Mouse (Mus musculus): ENCODE data around the gene Rps8. TPM values are rescaled to one million over a fixed set of nuclear protein-coding genes. Genes with fewer than 3 reads are reported as not detected.

The Rps8 gene
- polyA plus RNA-seq, 1 experiment: 258 TPM

DNA sequence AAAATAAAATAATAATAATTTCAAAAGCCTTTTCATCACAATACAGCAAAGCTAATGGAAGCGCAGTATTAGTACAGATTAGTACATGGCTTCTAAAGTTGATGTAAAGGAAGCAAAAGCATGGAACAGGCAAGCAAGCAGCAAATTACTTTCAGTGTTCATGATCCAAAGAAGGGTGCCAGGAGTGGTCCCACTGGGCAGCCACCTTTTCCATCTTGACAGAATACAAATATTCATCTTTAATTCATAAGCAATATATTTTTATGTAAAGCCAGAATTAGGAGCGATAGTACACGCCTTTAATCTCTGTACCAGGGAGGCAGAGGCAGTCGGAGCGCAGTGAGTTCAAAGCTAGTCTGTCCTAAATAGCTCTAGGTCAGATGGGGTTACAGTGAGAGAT is 36.4 kb downstream of the Rps8 start:
- WGBS: 75% methylated on average over 5 of the region's 5 CpGs
- Histone ChIP-seq H3K27me3 (ENCODE audit: control insufficient read depth, insufficient read depth, low read length) (no peaks in the 10 kb centered on the region), H3K27ac (ENCODE audit: insufficient read depth, low read depth, low read length) (peak overlapping the region; percentile 78; the same call in 1 of the 2 replicates), H3K4me3 (ENCODE audit: low read depth, low read length) (no peak overlapping the region), H3K4me1 (ENCODE audit: control insufficient read depth, insufficient read depth, insufficient read length, low read length) (peaks cover 14% of the 10 kb centered on the region), H3K36me3 (ENCODE audit: control insufficient read depth, insufficient read depth, low read length) (no peaks in the 10 kb centered on the region)
- TF ChIP-seq POLR2A (IDR thresholded peaks at IDR 0.05; ENCODE audit: low read depth, low read length): no peak
- TF ChIP-seq CTCF (IDR thresholded peaks at IDR 0.05; ENCODE audit: extremely low read depth, insufficient read length, insufficient replicate concordance, low read depth, low read length): no peak

DNA sequence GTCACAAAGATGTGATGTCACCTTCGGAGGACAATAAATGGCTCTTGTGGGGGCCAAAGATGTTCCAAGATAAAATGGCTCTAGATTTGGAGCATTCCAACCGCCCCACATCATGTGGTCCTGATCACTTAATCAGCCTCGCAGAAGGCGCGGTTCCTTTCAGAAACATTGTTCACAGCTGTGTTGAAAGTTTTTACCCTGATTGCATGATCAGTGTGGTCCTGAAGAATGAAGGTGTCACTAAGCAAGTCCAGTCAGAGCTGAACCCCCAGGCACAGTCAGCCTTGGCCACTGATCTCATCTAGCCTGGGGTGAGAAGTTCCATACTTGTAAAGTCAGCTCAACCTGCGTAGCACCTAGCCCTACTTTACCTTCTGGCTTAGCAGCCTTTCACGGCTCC is 38.1 kb downstream of the Rps8 start:
- Histone ChIP-seq H3K27me3 (ENCODE audit: control insufficient read depth, insufficient read depth, low read length) (no peaks in the 10 kb centered on the region), H3K4me3 (ENCODE audit: low read depth, low read length) (no peak overlapping the region), H3K4me1 (ENCODE audit: control insufficient read depth, insufficient read depth, insufficient read length, low read length) (peaks cover 8% of the 10 kb centered on the region), H3K27ac (ENCODE audit: insufficient read depth, low read depth, low read length) (no peak overlapping the region), H3K36me3 (ENCODE audit: control insufficient read depth, insufficient read depth, low read length) (no peaks in the 10 kb centered on the region)
- no peak for TF ChIP-seq CTCF (IDR thresholded peaks at IDR 0.05; ENCODE audit: extremely low read depth, insufficient read length, insufficient replicate concordance, low read depth, low read length)
- TF ChIP-seq POLR2A (IDR thresholded peaks at IDR 0.05; ENCODE audit: low read depth, low read length): no peak
- 87% methylated on average over 7 of the region's 7 CpGs for WGBS

DNA sequence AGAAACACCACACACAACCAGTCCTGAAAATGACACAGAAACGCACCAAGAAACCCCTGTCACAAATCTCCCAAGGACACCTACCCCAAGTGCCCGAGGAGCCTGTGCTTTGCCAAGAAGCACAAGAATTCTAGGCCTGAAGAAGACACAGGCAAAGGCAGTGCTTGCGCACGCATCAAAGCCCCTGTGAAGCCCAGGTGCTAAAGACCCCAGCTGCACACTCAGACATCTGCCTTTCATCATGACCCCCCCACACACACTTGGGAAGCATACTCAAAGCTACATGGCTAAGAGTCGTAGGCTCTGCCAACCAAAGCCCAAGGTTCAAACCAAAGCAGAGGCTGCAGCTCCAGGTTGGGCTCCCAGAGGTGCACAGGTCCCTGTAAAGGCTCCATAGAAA is 40.5 kb downstream of the Rps8 start:
- H3K4me1 ChIP-seq (ENCODE audit: control insufficient read depth, insufficient read depth, insufficient read length, low read length): peaks cover 4% of the 10 kb centered on the region; the same call in 1 of the 2 replicates
- WGBS: 84% methylated on average over 5 of the region's 5 CpGs

DNA sequence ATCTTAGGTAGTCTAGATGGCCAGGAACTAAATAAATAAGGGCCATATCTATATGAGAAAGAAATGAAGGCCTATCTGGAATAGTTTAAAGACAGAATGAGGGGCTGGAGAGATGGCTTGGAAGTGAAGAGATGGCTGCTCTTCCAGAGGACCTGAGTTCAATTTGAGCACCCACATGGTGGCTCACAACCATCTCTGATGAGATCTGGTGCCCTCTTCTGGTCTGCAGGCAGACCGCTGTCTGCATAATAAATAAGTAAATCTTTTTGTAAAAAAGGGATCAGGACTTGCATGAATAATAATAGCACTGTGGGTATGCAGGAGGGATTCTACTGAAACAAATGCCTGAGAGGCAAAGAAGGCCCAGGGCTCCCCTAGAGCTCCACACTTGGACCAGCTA is 42.8 kb downstream of the Rps8 start:
- peaks cover 4% of the 10 kb centered on the region; the same call in 1 of the 2 replicates for H3K4me1 ChIP-seq (ENCODE audit: control insufficient read depth, insufficient read depth, insufficient read length, low read length)
- H3K4me3 ChIP-seq (ENCODE audit: low read depth, low read length): no peak overlapping the region
- 96% methylated on average over 1 of the region's 1 CpGs for WGBS
- H3K27ac ChIP-seq (ENCODE audit: insufficient read depth, low read depth, low read length): no peak overlapping the region
- no peaks in the 10 kb centered on the region for H3K27me3 ChIP-seq (ENCODE audit: control insufficient read depth, insufficient read depth, low read length)
- TF ChIP-seq CTCF (IDR thresholded peaks at IDR 0.05; ENCODE audit: extremely low read depth, insufficient read length, insufficient replicate concordance, low read depth, low read length) (no peak), POLR2A (IDR thresholded peaks at IDR 0.05; ENCODE audit: low read depth, low read length) (no peak)
- no peaks in the 10 kb centered on the region for H3K36me3 ChIP-seq (ENCODE audit: control insufficient read depth, insufficient read depth, low read length)

More for the DNA sequence above, 40.5 kb downstream of the Rps8 start:
- Histone ChIP-seq H3K4me3 (ENCODE audit: low read depth, low read length) (no peak overlapping the region), H3K27ac (ENCODE audit: insufficient read depth, low read depth, low read length) (no peak overlapping the region), H3K27me3 (ENCODE audit: control insufficient read depth, insufficient read depth, low read length) (no peaks in the 10 kb centered on the region), H3K36me3 (ENCODE audit: control insufficient read depth, insufficient read depth, low read length) (no peaks in the 10 kb centered on the region)
- no peak for TF ChIP-seq CTCF (IDR thresholded peaks at IDR 0.05; ENCODE audit: extremely low read depth, insufficient read length, insufficient replicate concordance, low read depth, low read length)
- TF ChIP-seq POLR2A (IDR thresholded peaks at IDR 0.05; ENCODE audit: low read depth, low read length): no peak

DNA sequence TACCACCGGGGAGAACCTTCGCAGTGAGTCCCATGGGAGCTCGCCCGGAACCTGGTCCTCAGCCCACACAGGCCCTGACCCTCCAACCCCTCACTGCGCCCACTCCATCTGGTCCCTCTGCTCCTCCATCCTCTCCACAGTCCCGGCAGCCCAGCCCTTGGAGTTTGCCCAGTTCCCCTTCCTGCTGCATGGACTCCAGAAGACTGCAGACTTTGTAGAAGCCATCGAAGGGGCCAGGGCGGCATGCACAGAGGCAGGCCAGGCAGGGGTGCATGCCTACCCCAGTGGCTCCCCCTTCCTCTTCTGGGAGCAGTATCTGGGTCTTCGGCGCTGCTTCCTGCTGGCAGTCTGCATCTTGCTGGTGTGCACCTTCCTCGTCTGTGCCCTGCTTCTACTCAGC is 45.1 kb downstream of the Rps8 start:
- H3K27me3 ChIP-seq (ENCODE audit: control insufficient read depth, insufficient read depth, low read length): no peaks in the 10 kb centered on the region
- WGBS: 91% methylated on average over 11 of the region's 11 CpGs

DNA sequence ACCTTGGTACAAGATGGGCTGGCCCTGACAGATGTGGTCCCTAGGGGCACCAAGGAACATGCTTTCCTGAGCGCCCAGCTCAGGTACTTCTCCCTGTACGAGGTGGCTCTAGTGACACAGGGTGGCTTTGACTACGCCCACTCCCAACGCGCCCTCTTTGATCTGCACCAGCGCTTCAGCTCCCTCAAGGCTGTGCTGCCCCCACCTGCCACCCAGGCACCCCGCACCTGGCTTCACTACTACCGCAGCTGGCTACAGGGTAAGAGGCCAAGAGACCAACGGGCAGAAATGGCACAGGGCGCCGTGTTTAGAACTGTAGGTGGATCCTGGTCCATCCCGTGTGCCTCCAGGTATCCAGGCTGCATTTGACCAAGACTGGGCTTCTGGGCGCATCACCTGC is 45.8 kb downstream of the Rps8 start:
- Histone ChIP-seq H3K4me3 (ENCODE audit: low read depth, low read length) (no peak overlapping the region), H3K27me3 (ENCODE audit: control insufficient read depth, insufficient read depth, low read length) (no peaks in the 10 kb centered on the region), H3K36me3 (ENCODE audit: control insufficient read depth, insufficient read depth, low read length) (no peaks in the 10 kb centered on the region), H3K4me1 (ENCODE audit: control insufficient read depth, insufficient read depth, insufficient read length, low read length) (peaks cover 8% of the 10 kb centered on the region; the same call in 1 of the 2 replicates), H3K27ac (ENCODE audit: insufficient read depth, low read depth, low read length) (no peak overlapping the region)
- 65% methylated on average over 13 of the region's 13 CpGs for WGBS
- TF ChIP-seq POLR2A (IDR thresholded peaks at IDR 0.05; ENCODE audit: low read depth, low read length) (no peak), CTCF (IDR thresholded peaks at IDR 0.05; ENCODE audit: extremely low read depth, insufficient read length, insufficient replicate concordance, low read depth, low read length) (no peak)

More for the DNA sequence above, 45.1 kb downstream of the Rps8 start:
- no peaks in the 10 kb centered on the region for H3K36me3 ChIP-seq (ENCODE audit: control insufficient read depth, insufficient read depth, low read length)
- H3K27ac ChIP-seq (ENCODE audit: insufficient read depth, low read depth, low read length): no peak overlapping the region
- TF ChIP-seq CTCF (IDR thresholded peaks at IDR 0.05; ENCODE audit: extremely low read depth, insufficient read length, insufficient replicate concordance, low read depth, low read length): no peak
- no peak for TF ChIP-seq POLR2A (IDR thresholded peaks at IDR 0.05; ENCODE audit: low read depth, low read length)
- H3K4me1 ChIP-seq (ENCODE audit: control insufficient read depth, insufficient read depth, insufficient read length, low read length): peaks cover 4% of the 10 kb centered on the region; the same call in 1 of the 2 replicates
- no peak overlapping the region for H3K4me3 ChIP-seq (ENCODE audit: low read depth, low read length)

DNA sequence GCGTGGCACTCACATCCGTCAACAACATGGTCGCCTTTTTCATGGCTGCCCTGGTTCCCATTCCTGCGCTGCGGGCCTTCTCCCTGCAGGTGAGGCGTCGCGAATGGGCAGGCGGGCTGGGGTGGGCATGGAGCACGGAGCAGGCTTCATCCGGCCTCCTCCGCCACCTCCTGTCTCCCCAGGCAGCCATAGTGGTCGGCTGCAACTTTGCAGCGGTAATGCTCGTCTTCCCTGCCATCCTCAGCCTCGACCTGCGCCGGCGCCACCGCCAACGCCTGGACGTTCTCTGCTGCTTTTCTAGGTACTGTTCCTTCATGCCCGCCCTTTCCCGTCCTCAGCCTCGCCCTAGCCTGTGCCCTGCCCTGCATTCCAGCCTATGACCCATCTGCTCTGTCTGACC is 46.7 kb downstream of the Rps8 start:
- Histone ChIP-seq H3K27ac (ENCODE audit: insufficient read depth, low read depth, low read length) (no peak overlapping the region), H3K27me3 (ENCODE audit: control insufficient read depth, insufficient read depth, low read length) (no peaks in the 10 kb centered on the region), H3K4me1 (ENCODE audit: control insufficient read depth, insufficient read depth, insufficient read length, low read length) (peaks cover 8% of the 10 kb centered on the region; the same call in 1 of the 2 replicates), H3K4me3 (ENCODE audit: low read depth, low read length) (no peak overlapping the region), H3K36me3 (ENCODE audit: control insufficient read depth, insufficient read depth, low read length) (no peaks in the 10 kb centered on the region)
- no peak for TF ChIP-seq POLR2A (IDR thresholded peaks at IDR 0.05; ENCODE audit: low read depth, low read length)
- no peak for TF ChIP-seq CTCF (IDR thresholded peaks at IDR 0.05; ENCODE audit: extremely low read depth, insufficient read length, insufficient replicate concordance, low read depth, low read length)
- WGBS: 92% methylated on average over 25 of the region's 25 CpGs
